Mouse (Mus musculus): ENCODE results near the gene Calcrl. TPM values are rescaled to one million over a fixed set of nuclear protein-coding genes. Genes with fewer than 3 reads are reported as not detected.

Calcrl gene
- polyA plus RNA-seq, 1 experiment from 2014 or later, result 39.4 TPM

GRCm38 (mm10) chr2:84445499-84445898 lies 20.3 kb upstream of the Calcrl start:
- H3K9me3 ChIP-seq (replicated peaks), result no peaks in the 10 kb centered on the region
- H3K4me2 ChIP-seq, result no peak overlapping the region
- H3K4me1 ChIP-seq (replicated peaks), result peaks cover 4% of the 10 kb centered on the region
- no peaks in the 10 kb centered on the region; the same call in 1 of the 2 replicates for H3K36me3 ChIP-seq
- 68% methylated on average over 1 of the region's 1 CpGs for WGBS
- no peak overlapping the region for H3K27ac ChIP-seq
- H3K27me3 ChIP-seq, result no peaks in the 10 kb centered on the region
- H3K9ac ChIP-seq, result no peak overlapping the region
- ATAC-seq (replicated peaks; ENCODE audit: insufficient number of reproducible peaks, insufficient read depth, low FRiP score, low read depth), result no peak
- H3K4me3 ChIP-seq, result no peak overlapping the region

- H3K27me3 ChIP-seq, result no peaks in the 10 kb centered on the region
- H3K4me2 ChIP-seq, result no peak overlapping the region
- 27% methylated on average over 5 of the region's 5 CpGs for WGBS
- H3K4me3 ChIP-seq, result no peak overlapping the region
- H3K9me3 ChIP-seq (replicated peaks), result no peaks in the 10 kb centered on the region
- H3K27ac ChIP-seq, result no peak overlapping the region
- no peaks in the 10 kb centered on the region; the same call in 1 of the 2 replicates for H3K36me3 ChIP-seq
- peaks cover 4% of the 10 kb centered on the region for H3K4me1 ChIP-seq (replicated peaks)
- H3K9ac ChIP-seq, result no peak overlapping the region
- no peak for ATAC-seq (replicated peaks; ENCODE audit: insufficient number of reproducible peaks, insufficient read depth, low FRiP score, low read depth)
These were observed 16.7 kb upstream of the Calcrl start for GRCm38 (mm10) chr2:84441940-84442339.

GRCm38 (mm10) chr2:84429724-84430123 lies 4.5 kb upstream of the Calcrl start:
- Histone ChIP-seq H3K4me3 (no peak overlapping the region), H3K9ac (no peak overlapping the region), H3K4me1 (replicated peaks) (no peaks in the 10 kb centered on the region), H3K36me3 (0 out of 2 replicates have a peak, but pooled peaks cover 3% of the 10 kb centered on the region), H3K27me3 (no peaks in the 10 kb centered on the region), H3K9me3 (replicated peaks) (no peaks in the 10 kb centered on the region), H3K4me2 (no peak overlapping the region), H3K27ac (no peak overlapping the region)
- 38% methylated on average over 11 of the region's 11 CpGs for WGBS
- no peak for ATAC-seq (replicated peaks; ENCODE audit: insufficient number of reproducible peaks, insufficient read depth, low FRiP score, low read depth)

- H3K9me3 ChIP-seq (replicated peaks), result no peaks in the 10 kb centered on the region
- H3K9ac ChIP-seq, result no peak overlapping the region
- 0 out of 2 replicates have a peak, but pooled peaks cover 3% of the 10 kb centered on the region for H3K36me3 ChIP-seq
- no peak overlapping the region for H3K27ac ChIP-seq
- no peak for ATAC-seq (replicated peaks; ENCODE audit: insufficient number of reproducible peaks, insufficient read depth, low FRiP score, low read depth)
- 53% methylated on average over 3 of the region's 3 CpGs for WGBS
- no peaks in the 10 kb centered on the region for H3K27me3 ChIP-seq
- H3K4me2 ChIP-seq, result no peak overlapping the region
- no peaks in the 10 kb centered on the region for H3K4me1 ChIP-seq (replicated peaks)
- H3K4me3 ChIP-seq, result no peak overlapping the region
These were observed 3.6 kb upstream of the Calcrl start for GRCm38 (mm10) chr2:84428836-84429235.

- ATAC-seq (replicated peaks; ENCODE audit: insufficient number of reproducible peaks, insufficient read depth, low FRiP score, low read depth), result no peak
- Histone ChIP-seq H3K4me3 (no peak overlapping the region), H3K27me3 (no peaks in the 10 kb centered on the region), H3K4me1 (replicated peaks) (no peaks in the 10 kb centered on the region), H3K4me2 (no peak overlapping the region), H3K36me3 (no peaks in the 10 kb centered on the region), H3K9ac (no peak overlapping the region), H3K27ac (no peak overlapping the region), H3K9me3 (replicated peaks) (no peaks in the 10 kb centered on the region)
- 74% methylated on average over 4 of the region's 4 CpGs for WGBS
These were observed 1.3 kb upstream of the Calcrl start for GRCm38 (mm10) chr2:84426531-84426930.

GRCm38 (mm10) chr2:84416501-84416900 lies 8.7 kb downstream of the Calcrl start:
- Histone ChIP-seq H3K9ac (no peak overlapping the region), H3K27me3 (no peaks in the 10 kb centered on the region), H3K9me3 (replicated peaks) (no peaks in the 10 kb centered on the region), H3K36me3 (no peaks in the 10 kb centered on the region), H3K4me1 (replicated peaks) (no peaks in the 10 kb centered on the region), H3K4me3 (no peak overlapping the region), H3K27ac (no peak overlapping the region), H3K4me2 (no peak overlapping the region)
- 78% methylated on average over 4 of the region's 4 CpGs for WGBS
- ATAC-seq (replicated peaks; ENCODE audit: insufficient number of reproducible peaks, insufficient read depth, low FRiP score, low read depth), result no peak

- H3K4me1 ChIP-seq (replicated peaks), result no peaks in the 10 kb centered on the region
- no peak overlapping the region for H3K9ac ChIP-seq
- no peaks in the 10 kb centered on the region for H3K27me3 ChIP-seq
- no peak for ATAC-seq (replicated peaks; ENCODE audit: insufficient number of reproducible peaks, insufficient read depth, low FRiP score, low read depth)
- no peak overlapping the region for H3K4me2 ChIP-seq
- H3K36me3 ChIP-seq, result no peaks in the 10 kb centered on the region
- no peaks in the 10 kb centered on the region for H3K9me3 ChIP-seq (replicated peaks)
- no peak overlapping the region for H3K4me3 ChIP-seq
- H3K27ac ChIP-seq, result no peak overlapping the region
These were observed 15.2 kb downstream of the Calcrl start for GRCm38 (mm10) chr2:84409796-84410592.

GRCm38 (mm10) chr2:84404834-84405233 lies 20.4 kb downstream of the Calcrl start:
- 72% methylated on average over 3 of the region's 3 CpGs for WGBS
- no peak for ATAC-seq (replicated peaks; ENCODE audit: insufficient number of reproducible peaks, insufficient read depth, low FRiP score, low read depth)
- H3K36me3 ChIP-seq, result no peaks in the 10 kb centered on the region

GRCm38 (mm10) chr2:84402713-84403112 lies 22.5 kb downstream of the Calcrl start:
- no peaks in the 10 kb centered on the region for H3K4me1 ChIP-seq (replicated peaks)
- H3K9me3 ChIP-seq (replicated peaks), result no peaks in the 10 kb centered on the region
- H3K4me3 ChIP-seq, result no peak overlapping the region
- no peaks in the 10 kb centered on the region for H3K36me3 ChIP-seq
- WGBS, result 68% methylated on average over 3 of the region's 3 CpGs
- H3K27ac ChIP-seq, result no peak overlapping the region
- H3K27me3 ChIP-seq, result no peaks in the 10 kb centered on the region
- no peak for ATAC-seq (replicated peaks; ENCODE audit: insufficient number of reproducible peaks, insufficient read depth, low FRiP score, low read depth)
- H3K9ac ChIP-seq, result no peak overlapping the region
- no peak overlapping the region for H3K4me2 ChIP-seq

More at GRCm38 (mm10) chr2:84404834-84405233, 20.4 kb downstream of the Calcrl start:
- no peak overlapping the region for H3K4me2 ChIP-seq
- H3K4me1 ChIP-seq (replicated peaks), result no peaks in the 10 kb centered on the region
- no peak overlapping the region for H3K27ac ChIP-seq
- no peaks in the 10 kb centered on the region for H3K9me3 ChIP-seq (replicated peaks)
- H3K27me3 ChIP-seq, result no peaks in the 10 kb centered on the region
- H3K9ac ChIP-seq, result no peak overlapping the region
- H3K4me3 ChIP-seq, result no peak overlapping the region

GRCm38 (mm10) chr2:84396557-84396956 lies 28.7 kb downstream of the Calcrl start:
- H3K4me3 ChIP-seq, result no peak overlapping the region
- no peak overlapping the region for H3K9ac ChIP-seq
- H3K9me3 ChIP-seq (replicated peaks), result no peaks in the 10 kb centered on the region
- no peak overlapping the region for H3K4me2 ChIP-seq
- no peaks in the 10 kb centered on the region for H3K27me3 ChIP-seq
- H3K27ac ChIP-seq, result no peak overlapping the region
- H3K4me1 ChIP-seq (replicated peaks), result 0 out of 2 replicates have a peak, but pooled peaks cover 2% of the 10 kb centered on the region
- ATAC-seq (replicated peaks; ENCODE audit: insufficient number of reproducible peaks, insufficient read depth, low FRiP score, low read depth), result no peak
- 79% methylated on average over 4 of the region's 4 CpGs for WGBS
- H3K36me3 ChIP-seq, result no peaks in the 10 kb centered on the region

GRCm38 (mm10) chr2:84393236-84393635 lies 32.0 kb downstream of the Calcrl start:
- ATAC-seq (replicated peaks; ENCODE audit: insufficient number of reproducible peaks, insufficient read depth, low FRiP score, low read depth), result no peak
- H3K9ac ChIP-seq, result no peak overlapping the region
- WGBS, result 70% methylated on average over 4 of the region's 4 CpGs
- no peaks in the 10 kb centered on the region for H3K9me3 ChIP-seq (replicated peaks)
- no peak overlapping the region for H3K4me3 ChIP-seq
- H3K27me3 ChIP-seq, result no peaks in the 10 kb centered on the region
- H3K4me1 ChIP-seq (replicated peaks), result 0 out of 2 replicates have a peak, but pooled peaks cover 2% of the 10 kb centered on the region
- H3K4me2 ChIP-seq, result no peak overlapping the region
- H3K27ac ChIP-seq, result no peak overlapping the region
- H3K36me3 ChIP-seq, result no peaks in the 10 kb centered on the region

- peak; percentile 25; the same call in 1 of the 2 replicates for ATAC-seq (replicated peaks; ENCODE audit: insufficient number of reproducible peaks, insufficient read depth, low FRiP score, low read depth)
- Histone ChIP-seq H3K9me3 (replicated peaks) (no peaks in the 10 kb centered on the region), H3K4me3 (no peak overlapping the region), H3K36me3 (no peaks in the 10 kb centered on the region), H3K27ac (peak overlapping the region; percentile 53), H3K9ac (no peak overlapping the region), H3K4me1 (replicated peaks) (peaks cover 16% of the 10 kb centered on the region), H3K27me3 (no peaks in the 10 kb centered on the region), H3K4me2 (no peak overlapping the region)
These were observed 36.1 kb downstream of the Calcrl start for GRCm38 (mm10) chr2:84389075-84389474.

Data from heart, embryonic 15.5 days (tissue).